Mouse (Mus musculus): Measurements from ENCODE around the gene Sgpl1. TPM values are rescaled to one million over a fixed set of nuclear protein-coding genes. Genes with fewer than 3 reads are reported as not detected.
"Not testable (repeated sequence)": the region's sequence is repeated elsewhere in the genome, so short reads cannot be mapped to it uniquely, and the experiment has no call there.

Sgpl1 gene
- total RNA-seq, 2 experiments from 2014 or later, result 14.8 to 15.1 TPM

- DNase-seq (ENCODE audit: low spot score), result no peak
- intact Hi-C loops (cut with DNase I), result no loop called here
Measured at GRCm38 (mm10) chr10:61158594-61158993, 11.1 kb upstream of the Sgpl1 start.

- intact Hi-C loops (cut with DNase I), result no loop called here
- DNase-seq (ENCODE audit: low spot score), result no peak
Measured at GRCm38 (mm10) chr10:61156453-61156852, 8.9 kb upstream of the Sgpl1 start.

GRCm38 (mm10) chr10:61155611-61156010, 8.1 kb upstream of the Sgpl1 start:
- DNase-seq (ENCODE audit: low spot score), result no peak
- intact Hi-C loops (cut with DNase I), result no loop called here

GRCm38 (mm10) chr10:61152131-61152530, 4.6 kb upstream of the Sgpl1 start:
- DNase-seq (ENCODE audit: low spot score), result no peak
- intact Hi-C loops (cut with DNase I), result no loop called here

- intact Hi-C loops (cut with DNase I), result no loop called here
- no peak for DNase-seq (ENCODE audit: low spot score)
Measured at GRCm38 (mm10) chr10:61150616-61151015, 3.1 kb upstream of the Sgpl1 start.

- no peak for DNase-seq (ENCODE audit: low spot score)
- intact Hi-C loops (cut with DNase I), result no loop called here
Measured at GRCm38 (mm10) chr10:61149476-61149875, 2.0 kb upstream of the Sgpl1 start.

- intact Hi-C loops (cut with DNase I), result no loop called here
- no peak for DNase-seq (ENCODE audit: low spot score)
Measured at GRCm38 (mm10) chr10:61146807-61147156, 721 bp downstream of the Sgpl1 start.

- DNase-seq (ENCODE audit: low spot score), result peak; percentile 17
- intact Hi-C loops (cut with DNase I), result no loop called here
Measured at GRCm38 (mm10) chr10:61146119-61146806, 1.2 kb downstream of the Sgpl1 start.

GRCm38 (mm10) chr10:61145766-61146118, 1.8 kb downstream of the Sgpl1 start:
- DNase-seq (ENCODE audit: low spot score), result no peak

GRCm38 (mm10) chr10:61143343-61143742, 4.2 kb downstream of the Sgpl1 start:
- no peak for DNase-seq (ENCODE audit: low spot score)
- intact Hi-C loops (cut with DNase I), result no loop called here

More at GRCm38 (mm10) chr10:61145766-61146118, 1.8 kb downstream of the Sgpl1 start:
- intact Hi-C loops (cut with DNase I), result no loop called here

GRCm38 (mm10) chr10:61137567-61137966, 9.9 kb downstream of the Sgpl1 start:
- intact Hi-C loops (cut with DNase I), result no loop called here
- DNase-seq (ENCODE audit: low spot score), result no peak

GRCm38 (mm10) chr10:61135226-61135839, 12.2 kb downstream of the Sgpl1 start:
- intact Hi-C loops (cut with DNase I), result no loop called here
- DNase-seq (ENCODE audit: low spot score), result no peak

- no peak for DNase-seq (ENCODE audit: low spot score)
- intact Hi-C loops (cut with DNase I), result no loop called here
Measured at GRCm38 (mm10) chr10:61134041-61134440, 13.5 kb downstream of the Sgpl1 start.

- intact Hi-C loops (cut with DNase I), result no loop called here
- no peak for DNase-seq (ENCODE audit: low spot score)
Measured at GRCm38 (mm10) chr10:61130959-61131358, 16.5 kb downstream of the Sgpl1 start.

- intact Hi-C loops (cut with DNase I), result no loop called here
Measured at GRCm38 (mm10) chr10:61128701-61129365, 18.7 kb downstream of the Sgpl1 start.

GRCm38 (mm10) chr10:61124462-61124861, 23.0 kb downstream of the Sgpl1 start:
- intact Hi-C loops (cut with DNase I), result no loop called here
- no peak for DNase-seq (ENCODE audit: low spot score)

More at GRCm38 (mm10) chr10:61128701-61129365, 18.7 kb downstream of the Sgpl1 start:
- no peak for DNase-seq (ENCODE audit: low spot score)

GRCm38 (mm10) chr10:61123276-61123913, 24.1 kb downstream of the Sgpl1 start:
- intact Hi-C loops (cut with DNase I), result no loop called here
- no peak for DNase-seq (ENCODE audit: low spot score)

- intact Hi-C loops (cut with DNase I); DNase-seq (ENCODE audit: low spot score): not testable (repeated sequence)
Measured at GRCm38 (mm10) chr10:61121732-61122131, 25.8 kb downstream of the Sgpl1 start.

GRCm38 (mm10) chr10:61114246-61114720, 33.2 kb downstream of the Sgpl1 start:
- no peak for DNase-seq (ENCODE audit: low spot score)
- intact Hi-C loops (cut with DNase I), result no loop called here

- DNase-seq (ENCODE audit: low spot score), result no peak
- intact Hi-C loops (cut with DNase I), result no loop called here
Measured at GRCm38 (mm10) chr10:61103564-61104114, 43.9 kb downstream of the Sgpl1 start.

Measured in heart, postnatal 25 days (tissue).